Mouse (Mus musculus): ENCODE results near the gene Apoc1. TPM values are rescaled to one million over a fixed set of nuclear protein-coding genes. Genes with fewer than 3 reads are reported as not detected.

Gene Apoc1
- polyA plus RNA-seq, 1 experiment from 2014 or later = 8.8 TPM

DNA sequence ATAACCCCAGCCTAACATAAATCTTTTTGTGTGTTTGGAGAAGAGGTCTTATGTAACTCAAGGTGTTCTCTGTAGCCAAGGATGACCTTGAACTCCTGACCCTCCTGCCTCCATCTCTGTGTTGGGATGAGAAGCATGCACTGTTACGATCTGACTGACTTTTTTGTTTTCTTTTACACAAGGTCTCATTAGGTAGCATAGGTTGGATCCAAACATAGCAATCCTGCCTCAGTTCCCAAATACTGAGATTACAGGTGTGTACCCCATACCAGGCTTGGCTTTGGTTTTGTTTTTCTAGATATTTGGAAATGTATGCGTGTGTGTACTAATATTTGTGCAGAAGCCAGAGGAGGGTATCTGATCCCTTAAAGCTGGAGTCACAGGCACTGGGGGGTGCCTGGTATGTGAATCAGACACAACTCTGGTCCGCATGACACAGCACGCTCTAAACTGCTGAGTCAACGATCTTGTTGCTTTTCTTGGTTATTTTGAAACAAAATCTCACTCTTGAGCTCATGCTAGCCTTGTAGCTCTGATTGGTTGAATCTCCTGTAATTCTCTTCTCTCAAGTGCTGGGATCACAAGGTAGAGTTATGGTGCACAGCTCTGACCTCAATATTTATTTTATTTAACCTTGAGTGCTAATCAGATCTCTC is 26.0 kb upstream of the Apoc1 start:
- Histone ChIP-seq H3K27me3 (replicated peaks) (no peaks in the 10 kb centered on the region), H3K27ac (replicated peaks) (no peak overlapping the region), H3K4me1 (peaks cover 23% of the 10 kb centered on the region), H3K36me3 (peaks cover 72% of the 10 kb centered on the region), H3K9ac (no peak overlapping the region), H3K4me2 (no peak overlapping the region), H3K4me3 (no peak overlapping the region), H3K9me3 (peaks cover 11% of the 10 kb centered on the region)
- WGBS = 82% methylated on average over 5 of the region's 5 CpGs
- ATAC-seq (ENCODE audit: extremely low read depth, insufficient number of reproducible peaks, low FRiP score, low TSS enrichment) = no peak

DNA sequence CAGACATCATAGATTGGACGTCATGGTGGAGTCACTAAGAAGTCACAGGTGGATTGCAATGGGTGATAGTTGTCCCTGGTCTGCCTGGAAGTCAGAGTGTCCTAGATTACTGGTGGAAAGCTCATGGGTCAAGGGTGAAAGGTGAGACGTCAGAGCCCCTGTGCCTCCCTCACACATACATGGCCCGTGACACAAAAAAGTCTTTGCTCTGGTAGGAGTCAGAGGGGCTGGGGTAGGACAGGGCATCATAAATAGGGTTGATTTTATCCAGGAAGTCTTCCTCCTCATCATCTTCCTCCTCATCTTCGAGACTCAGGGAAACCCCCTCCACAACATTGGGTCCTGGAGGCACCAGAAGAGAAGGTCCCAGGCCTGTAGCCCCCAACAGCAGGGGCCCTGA is 24.9 kb upstream of the Apoc1 start:
- Histone ChIP-seq H3K4me2 (no peak overlapping the region), H3K36me3 (peaks cover 72% of the 10 kb centered on the region), H3K4me1 (peaks cover 25% of the 10 kb centered on the region), H3K9me3 (peaks cover 11% of the 10 kb centered on the region), H3K4me3 (no peak overlapping the region), H3K9ac (no peak overlapping the region), H3K27ac (replicated peaks) (no peak overlapping the region), H3K27me3 (replicated peaks) (no peaks in the 10 kb centered on the region)
- no peak for ATAC-seq (ENCODE audit: extremely low read depth, insufficient number of reproducible peaks, low FRiP score, low TSS enrichment)
- WGBS = 80% methylated on average over 4 of the region's 4 CpGs

DNA sequence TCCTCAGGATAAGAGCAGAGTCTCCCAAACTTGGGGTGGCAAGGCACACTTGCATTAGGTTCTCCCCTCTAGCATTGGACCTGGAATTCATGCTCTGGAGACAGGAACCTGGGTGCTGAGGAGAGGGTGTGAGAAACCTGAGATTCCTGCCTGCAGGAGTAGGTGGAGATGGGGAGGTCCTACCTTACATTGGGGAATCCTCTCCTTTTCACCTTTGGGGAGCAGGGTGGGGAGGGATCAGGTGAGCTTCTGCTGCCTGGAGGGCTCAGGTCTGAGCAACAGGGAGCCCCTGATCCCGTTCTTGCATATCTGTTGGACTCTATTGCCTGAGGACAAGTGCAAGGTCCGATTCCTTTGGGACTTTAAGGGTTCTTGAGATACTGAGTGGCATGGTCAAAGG is 24.4 kb upstream of the Apoc1 start:
- WGBS = 74% methylated on average over 2 of the region's 2 CpGs
- Histone ChIP-seq H3K36me3 (peaks cover 72% of the 10 kb centered on the region), H3K4me1 (peaks cover 25% of the 10 kb centered on the region), H3K27ac (replicated peaks) (peak overlapping the region; percentile 85), H3K4me3 (peak overlapping the region; percentile 49), H3K9ac (peak overlapping the region; percentile 67; the same call in 1 of the 2 replicates), H3K4me2 (peak overlapping the region; percentile 76), H3K27me3 (replicated peaks) (no peaks in the 10 kb centered on the region), H3K9me3 (peaks cover 11% of the 10 kb centered on the region)
- ATAC-seq (ENCODE audit: extremely low read depth, insufficient number of reproducible peaks, low FRiP score, low TSS enrichment) = no peak

DNA sequence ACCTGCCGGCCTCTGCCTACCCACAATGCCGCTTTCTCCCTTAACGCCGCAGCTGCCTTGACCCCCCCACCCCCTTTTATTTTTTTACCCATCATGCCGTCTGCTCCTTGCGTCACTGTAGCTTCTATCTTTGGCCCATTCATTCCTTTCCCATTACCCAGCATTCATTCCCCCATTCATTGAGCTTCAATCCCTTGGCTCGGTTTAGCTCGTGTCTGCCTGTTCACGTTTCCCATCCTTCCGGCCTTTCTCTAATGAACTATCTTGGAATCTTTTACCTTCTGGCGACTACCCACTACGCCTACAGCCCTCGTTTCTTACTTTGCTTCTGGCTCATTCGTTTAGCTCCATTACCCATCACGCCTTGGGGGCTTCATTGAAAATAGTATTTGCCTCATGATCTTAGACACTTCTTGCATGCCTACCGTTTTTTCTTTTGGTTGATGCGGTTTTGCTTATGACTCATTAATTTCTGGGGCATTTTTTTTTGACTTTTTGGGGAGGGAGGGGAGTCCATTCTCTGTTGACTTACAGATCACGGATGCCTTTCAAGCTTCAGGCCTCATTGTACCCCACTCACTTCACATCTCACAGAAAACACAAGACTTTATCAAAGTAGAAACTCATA is 23.7 kb upstream of the Apoc1 start:
- H3K36me3 ChIP-seq = peaks cover 72% of the 10 kb centered on the region
- H3K9ac ChIP-seq = peak overlapping the region; percentile 67
- WGBS = 6% methylated on average over 18 of the region's 18 CpGs
- peaks cover 8% of the 10 kb centered on the region for H3K9me3 ChIP-seq
- H3K4me2 ChIP-seq = peak overlapping the region; percentile 76
- no peak for ATAC-seq (ENCODE audit: extremely low read depth, insufficient number of reproducible peaks, low FRiP score, low TSS enrichment)
- peaks cover 25% of the 10 kb centered on the region for H3K4me1 ChIP-seq
- H3K27ac ChIP-seq (replicated peaks) = peak overlapping the region; percentile 85
- H3K27me3 ChIP-seq (replicated peaks) = no peaks in the 10 kb centered on the region
- H3K4me3 ChIP-seq = peak overlapping the region; percentile 49

DNA sequence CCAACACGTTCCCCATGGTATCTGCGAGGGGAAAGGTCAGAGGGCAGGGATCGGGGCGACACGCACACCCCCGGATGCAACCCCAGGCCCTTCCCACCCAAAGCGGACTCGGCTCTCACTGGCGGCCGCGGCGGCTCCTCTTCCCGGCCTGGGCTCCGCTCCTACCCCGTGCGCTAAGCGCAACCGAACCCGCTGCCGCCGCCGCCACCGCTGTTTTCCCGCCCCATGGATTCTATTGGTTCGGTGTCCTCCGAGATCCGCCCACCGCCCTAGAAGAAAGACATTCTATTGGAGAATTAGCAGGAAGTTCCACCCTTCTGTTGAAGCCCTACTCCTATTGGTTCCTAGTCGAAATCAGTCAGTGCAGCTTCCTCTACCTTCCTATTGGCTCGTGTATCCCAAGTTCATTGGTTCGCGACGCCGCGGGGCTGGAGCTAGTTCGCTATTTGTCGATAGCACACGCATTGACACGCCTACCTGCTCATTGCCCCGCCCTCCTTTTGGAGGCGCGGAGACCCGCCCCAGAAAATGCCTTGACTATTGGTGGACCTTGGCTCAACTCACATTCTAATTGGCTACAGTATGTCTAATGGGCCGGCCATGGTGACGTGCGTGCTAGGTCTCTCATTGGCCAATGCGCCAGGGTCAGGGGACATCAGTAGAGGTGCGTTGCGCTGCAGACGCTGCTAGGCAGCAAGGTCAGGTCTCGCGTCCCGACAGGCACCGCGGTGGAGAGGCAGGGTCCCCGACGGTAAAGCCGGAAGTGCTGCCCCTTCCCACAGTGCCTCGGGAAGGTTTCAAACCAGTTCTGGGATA is 23.0 kb upstream of the Apoc1 start, which contains the start of gene Tomm40:
Tomm40 (minus strand) TSS at position 200 of the 816 bp plus-strand sequence.
- H3K27me3 ChIP-seq (replicated peaks) = no peaks in the 10 kb centered on the region
- peak within 1 kb of the TSS; percentile 98 for H3K9ac ChIP-seq
- H3K36me3 ChIP-seq = peaks cover 72% of the 10 kb centered on the region
- peak; percentile 97 for ATAC-seq (ENCODE audit: extremely low read depth, insufficient number of reproducible peaks, low FRiP score, low TSS enrichment)
- WGBS = under 1% methylated on average over 52 of the region's 59 CpGs
- H3K4me2 ChIP-seq = peak within 1 kb of the TSS; percentile 93
- H3K4me1 ChIP-seq = peaks cover 25% of the 10 kb centered on the region
- H3K4me3 ChIP-seq = peak within 1 kb of the TSS; percentile 96
- H3K27ac ChIP-seq (replicated peaks) = peak within 1 kb of the TSS; percentile 85
- peaks cover under 1% of the 10 kb centered on the region; the same call in 1 of the 2 replicates for H3K9me3 ChIP-seq

DNA sequence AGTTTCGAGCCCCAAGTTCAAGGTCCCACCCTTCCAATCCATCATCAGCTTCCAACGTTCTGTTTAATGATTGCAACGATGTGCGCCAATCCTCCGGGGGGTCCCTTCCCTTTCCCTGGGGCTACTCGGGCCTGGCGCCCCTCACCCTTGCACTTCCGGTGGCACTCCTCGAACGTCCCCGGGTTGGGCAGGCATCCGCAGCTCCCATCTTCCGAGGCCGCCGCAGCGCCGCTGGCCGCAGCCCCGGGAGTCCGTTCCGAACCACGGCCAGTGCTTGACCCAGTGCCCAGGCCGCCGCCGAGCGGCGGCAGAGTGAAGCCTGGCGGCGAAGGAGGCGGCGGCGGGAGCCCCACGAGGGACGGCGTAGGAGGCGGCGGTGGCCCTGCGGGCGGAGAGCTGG is 22.4 kb upstream of the Apoc1 start:
- WGBS = under 1% methylated on average over 38 of the region's 39 CpGs
- peaks cover 25% of the 10 kb centered on the region for H3K4me1 ChIP-seq
- H3K27me3 ChIP-seq (replicated peaks) = no peaks in the 10 kb centered on the region
- peak overlapping the region; percentile 96 for H3K4me3 ChIP-seq
- peak overlapping the region; percentile 93 for H3K4me2 ChIP-seq
- H3K9ac ChIP-seq = peak overlapping the region; percentile 98
- ATAC-seq (ENCODE audit: extremely low read depth, insufficient number of reproducible peaks, low FRiP score, low TSS enrichment) = no peak
- no peaks in the 10 kb centered on the region for H3K9me3 ChIP-seq
- H3K27ac ChIP-seq (replicated peaks) = peak overlapping the region; percentile 84
- H3K36me3 ChIP-seq = peaks cover 72% of the 10 kb centered on the region

DNA sequence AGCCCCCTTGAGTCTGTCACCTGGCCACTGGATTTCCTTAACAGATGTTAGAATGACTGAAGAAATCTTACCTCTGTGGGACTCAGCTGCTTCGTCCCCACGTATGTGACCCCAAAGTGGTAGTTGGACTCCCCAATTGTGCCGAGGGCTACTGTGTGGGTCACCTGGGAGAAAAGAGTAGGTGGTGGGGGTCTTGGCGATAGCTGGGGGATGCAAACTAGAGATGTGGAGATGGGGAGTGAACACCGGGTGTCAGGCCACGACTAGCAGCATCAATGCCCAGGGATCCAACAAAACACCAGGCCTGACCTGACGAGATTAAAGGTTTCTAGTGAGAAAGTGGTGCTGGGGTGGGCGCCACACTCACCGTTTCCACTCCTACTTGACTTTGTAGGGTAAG is 21.1 kb upstream of the Apoc1 start:
- peak overlapping the region; percentile 96 for H3K4me3 ChIP-seq
- peaks cover 72% of the 10 kb centered on the region for H3K36me3 ChIP-seq
- no peak for ATAC-seq (ENCODE audit: extremely low read depth, insufficient number of reproducible peaks, low FRiP score, low TSS enrichment)
- H3K4me2 ChIP-seq = peak overlapping the region; percentile 93; the same call in 1 of the 2 replicates
- peaks cover 25% of the 10 kb centered on the region for H3K4me1 ChIP-seq
- H3K27ac ChIP-seq (replicated peaks) = no peak overlapping the region
- H3K9ac ChIP-seq = peak overlapping the region; percentile 98; the same call in 1 of the 2 replicates
- 82% methylated on average over 9 of the region's 9 CpGs for WGBS
- no peaks in the 10 kb centered on the region for H3K9me3 ChIP-seq
- no peaks in the 10 kb centered on the region for H3K27me3 ChIP-seq (replicated peaks)

DNA sequence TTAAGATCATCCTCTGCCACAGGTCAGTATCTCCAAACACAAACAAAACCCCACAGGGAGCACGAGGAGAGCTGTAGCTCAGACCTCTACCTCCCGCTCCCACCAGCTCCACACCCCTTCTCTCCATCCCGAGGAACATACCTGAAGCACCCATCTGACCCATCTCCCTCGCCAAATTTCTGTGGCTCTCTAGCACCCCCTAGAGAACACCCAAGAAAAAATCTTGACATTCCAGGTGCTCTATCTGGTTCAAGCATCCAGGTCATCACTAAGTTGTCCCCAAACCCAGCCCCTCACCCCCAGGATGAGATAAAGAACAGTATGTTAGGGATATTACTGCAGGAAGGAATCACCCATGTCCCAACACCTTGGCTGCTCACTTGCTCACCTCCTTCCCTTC is 20.7 kb upstream of the Apoc1 start:
- H3K27ac ChIP-seq (replicated peaks) = no peak overlapping the region
- H3K4me2 ChIP-seq = no peak overlapping the region
- ATAC-seq (ENCODE audit: extremely low read depth, insufficient number of reproducible peaks, low FRiP score, low TSS enrichment) = no peak
- H3K36me3 ChIP-seq = peaks cover 73% of the 10 kb centered on the region
- H3K27me3 ChIP-seq (replicated peaks) = no peaks in the 10 kb centered on the region
- H3K9me3 ChIP-seq = no peaks in the 10 kb centered on the region
- H3K4me3 ChIP-seq = 0 out of 2 replicates have a peak overlapping the region, but pooled peaks have one; percentile 96
- WGBS = 49% methylated on average over 4 of the region's 4 CpGs
- H3K4me1 ChIP-seq = peaks cover 25% of the 10 kb centered on the region
- no peak overlapping the region for H3K9ac ChIP-seq

DNA sequence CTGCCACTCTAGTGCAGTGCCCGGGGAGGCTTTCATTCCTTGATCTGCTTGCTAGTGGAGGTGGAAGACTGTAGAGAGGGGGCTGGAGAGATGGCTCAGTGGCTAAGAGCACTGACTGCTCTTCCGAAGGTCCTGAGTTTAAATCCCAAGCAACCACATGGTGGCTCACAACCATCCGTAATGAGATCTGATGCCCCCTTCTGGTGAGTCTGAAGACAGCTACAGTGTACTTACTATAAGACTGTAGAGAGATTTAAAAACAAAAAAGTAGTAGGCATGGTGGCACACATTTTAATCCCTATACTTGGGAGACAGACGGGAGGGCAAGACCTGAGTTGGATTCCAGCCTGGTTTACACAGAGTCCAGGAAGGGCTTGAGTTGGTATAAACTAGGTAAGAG is 20.0 kb upstream of the Apoc1 start:
- no peak for ATAC-seq (ENCODE audit: extremely low read depth, insufficient number of reproducible peaks, low FRiP score, low TSS enrichment)
- H3K9ac ChIP-seq = no peak overlapping the region
- 73% methylated on average over 4 of the region's 4 CpGs for WGBS
- no peaks in the 10 kb centered on the region for H3K27me3 ChIP-seq (replicated peaks)
- H3K4me3 ChIP-seq = no peak overlapping the region
- H3K4me2 ChIP-seq = no peak overlapping the region
- peaks cover 75% of the 10 kb centered on the region for H3K36me3 ChIP-seq
- peaks cover 25% of the 10 kb centered on the region for H3K4me1 ChIP-seq
- no peaks in the 10 kb centered on the region for H3K9me3 ChIP-seq
- no peak overlapping the region for H3K27ac ChIP-seq (replicated peaks)

DNA sequence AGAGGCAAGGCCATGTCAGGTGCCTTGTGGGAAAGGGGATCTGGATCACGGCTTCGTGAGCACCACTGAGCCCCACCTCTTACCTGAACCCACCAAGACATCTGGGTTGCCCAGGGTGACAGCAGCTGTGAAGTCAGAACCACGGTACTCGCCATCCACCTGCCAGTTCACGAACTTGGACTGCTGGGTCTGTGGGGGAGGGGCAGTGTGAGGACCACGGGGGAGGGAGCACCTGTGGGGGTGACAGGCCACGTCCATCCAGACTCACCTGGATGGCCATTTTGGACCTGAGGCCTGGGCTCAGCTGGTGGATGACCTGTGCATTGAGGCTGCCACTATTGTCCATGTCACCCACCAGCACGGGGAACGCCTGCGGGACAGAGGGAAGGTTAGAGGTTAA is 18.2 kb upstream of the Apoc1 start:
- H3K27ac ChIP-seq (replicated peaks) = no peak overlapping the region
- H3K4me2 ChIP-seq = no peak overlapping the region
- no peak overlapping the region for H3K4me3 ChIP-seq
- H3K9me3 ChIP-seq = no peaks in the 10 kb centered on the region
- no peak overlapping the region for H3K9ac ChIP-seq
- H3K27me3 ChIP-seq (replicated peaks) = no peaks in the 10 kb centered on the region
- peaks cover 82% of the 10 kb centered on the region for H3K36me3 ChIP-seq
- ATAC-seq (ENCODE audit: extremely low read depth, insufficient number of reproducible peaks, low FRiP score, low TSS enrichment) = no peak
- peaks cover 16% of the 10 kb centered on the region for H3K4me1 ChIP-seq
- 92% methylated on average over 10 of the region's 10 CpGs for WGBS

DNA sequence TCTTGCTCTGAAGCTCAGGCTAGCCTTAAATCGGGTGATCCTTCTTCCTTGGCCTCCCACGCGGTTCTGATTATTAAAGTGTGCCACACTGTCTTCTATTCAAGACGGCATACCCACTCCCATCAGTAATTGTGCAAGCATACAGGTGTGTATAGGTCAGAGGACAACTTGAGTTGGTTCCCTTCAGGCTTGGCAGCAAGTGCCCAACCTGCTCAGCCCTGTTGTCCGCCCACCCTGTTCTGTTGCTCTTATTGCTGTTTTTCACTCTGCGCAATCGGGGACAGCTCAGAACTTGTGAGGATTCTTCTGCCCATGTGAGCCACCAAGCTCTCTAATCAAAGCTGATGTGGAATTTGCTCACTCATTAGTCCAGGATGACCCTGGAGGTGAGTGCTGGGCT is 12.8 kb upstream of the Apoc1 start:
- H3K4me1 ChIP-seq = peaks cover 19% of the 10 kb centered on the region
- no peak overlapping the region for H3K9ac ChIP-seq
- 90% methylated on average over 7 of the region's 7 CpGs for WGBS
- H3K4me2 ChIP-seq = no peak overlapping the region
- no peak for ATAC-seq (ENCODE audit: extremely low read depth, insufficient number of reproducible peaks, low FRiP score, low TSS enrichment)
- H3K27ac ChIP-seq (replicated peaks) = no peak overlapping the region
- no peaks in the 10 kb centered on the region for H3K9me3 ChIP-seq
- H3K27me3 ChIP-seq (replicated peaks) = no peaks in the 10 kb centered on the region
- H3K36me3 ChIP-seq = peaks cover 86% of the 10 kb centered on the region
- H3K4me3 ChIP-seq = no peak overlapping the region

Data from heart, embryonic 13.5 days (tissue).